Mouse (Mus musculus) midbrain, embryonic 13.5 days (tissue): ENCODE measurements around the gene Mosmo. TPM values are rescaled to one million over a fixed set of nuclear protein-coding genes. Genes with fewer than 3 reads are reported as not detected.
A peak's percentile ranks its signal among the peaks of the same experiment; 100 is the strongest.

Source experiments
- ATAC-seq: fragments of 200-750 bp; cut with Nextera tagmentation; 2 replicates; pipeline ENCODE4 v1.8.0; 2017; ENCODE audit warnings: mild to moderate bottlenecking, moderate TSS enrichment, moderate library complexity
- H3K27ac ChIP-seq: fragments of 300-500 bp; sonication (generic); 2 replicates; pipeline ENCODE4 v1.5.1; 2015; ENCODE audit warnings: inconsistent platforms, mild to moderate bottlenecking, moderate library complexity
- H3K27me3 ChIP-seq: fragments of 300-500 bp; sonication (generic); 2 replicates; pipeline ENCODE4 v1.6.1; 2015; ENCODE audit warnings: mild to moderate bottlenecking, inconsistent platforms
- H3K36me3 ChIP-seq: fragments of 300-500 bp; sonication (generic); 2 replicates; pipeline ENCODE4 v1.6.1; 2015; ENCODE audit warnings: mild to moderate bottlenecking, inconsistent platforms
- H3K4me1 ChIP-seq: fragments of 300-500 bp; sonication (generic); replicated peaks from 2 replicates; pipeline ENCODE4 v1.6.1; 2015; ENCODE audit warnings: inconsistent platforms
- H3K4me2 ChIP-seq: fragments of 300-500 bp; sonication (generic); replicated peaks from 2 replicates; pipeline ENCODE4 v1.6.1; 2015; ENCODE audit warnings: moderate library complexity, mild to moderate bottlenecking, inconsistent platforms
- H3K4me3 ChIP-seq: fragments of 300-500 bp; sonication (generic); replicated peaks from 2 replicates; pipeline ENCODE4 v1.5.1; 2015; ENCODE audit warnings: mild to moderate bottlenecking, inconsistent platforms
- H3K9ac ChIP-seq: fragments of 300-500 bp; sonication (generic); replicated peaks from 2 replicates; pipeline ENCODE4 v1.6.1; 2015; ENCODE audit warnings: mild to moderate bottlenecking, inconsistent platforms
- H3K9me3 ChIP-seq: fragments of 300-500 bp; sonication (generic); 2 replicates; pipeline ENCODE4 v1.6.1; 2016; ENCODE audit warnings: mild to moderate bottlenecking, inconsistent platforms
- WGBS: fragments of 180-500 bp; shearing (Covaris S2); methylation state at CpG from one replicate; pipeline ENCODE4 v1.1.7; 2015; 5-methylcytosine and 5-hydroxymethylcytosine counted together
- polyA plus RNA-seq: library from polyadenylated mRNA; unstranded; fragments of >200 nt; fragmentation: Nextera tagmentation; extraction: Ambion mirVana; gene quantifications from 2 replicates; pipeline ENCODE4 v1.2.1, GENCODE M21; 2015

The Mosmo gene
- 13.9 and 14.9 TPM in 2 replicates for polyA plus RNA-seq

DNA sequence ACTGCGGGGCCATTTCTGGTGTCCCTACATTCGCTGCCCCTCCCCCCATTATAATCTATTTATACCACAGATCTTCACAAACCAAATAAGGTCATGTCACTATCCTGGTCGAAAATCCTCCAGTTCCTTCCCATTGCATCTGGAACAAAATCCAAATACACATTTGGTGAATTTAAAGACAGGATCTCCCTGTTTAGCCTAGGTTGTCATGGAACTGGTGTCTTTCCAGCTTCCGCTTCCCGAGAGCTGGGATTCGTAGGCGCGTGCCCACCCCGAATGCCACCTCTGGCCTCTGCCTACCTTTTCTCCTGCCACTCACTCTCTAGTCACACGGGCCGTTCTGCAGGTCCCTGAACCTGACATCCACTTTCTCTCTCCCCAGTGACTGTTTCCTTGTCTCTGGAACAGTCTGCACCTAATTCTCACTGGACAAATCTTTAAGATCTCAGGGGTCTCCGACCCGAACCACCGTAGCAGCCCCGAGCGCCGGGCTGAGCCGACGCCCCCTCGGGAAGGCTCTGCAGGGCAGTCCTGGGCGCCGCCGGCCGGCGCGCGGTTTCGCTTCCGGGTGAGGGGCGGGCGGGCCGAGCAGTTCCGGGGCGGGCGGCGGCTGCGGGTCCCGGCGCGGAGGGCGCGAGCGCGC, at the start of gene Mosmo:
Mosmo (plus strand) TSS at position 618 of the 643 bp plus-strand sequence.
- Histone ChIP-seq H3K27ac (peak within 1 kb of the TSS; percentile 81), H3K36me3 (no peaks in the 10 kb centered on the region; the same call in 1 of the 2 replicates), H3K9me3 (no peaks in the 10 kb centered on the region), H3K4me1 (peaks cover 37% of the 10 kb centered on the region), H3K9ac (peak within 1 kb of the TSS; percentile 94), H3K27me3 (no peaks in the 10 kb centered on the region), H3K4me3 (peak within 1 kb of the TSS; percentile 92), H3K4me2 (peak within 1 kb of the TSS; percentile 87)
- WGBS = under 1% methylated on average over 30 of the region's 44 CpGs
- ATAC-seq = peak; percentile 99

DNA sequence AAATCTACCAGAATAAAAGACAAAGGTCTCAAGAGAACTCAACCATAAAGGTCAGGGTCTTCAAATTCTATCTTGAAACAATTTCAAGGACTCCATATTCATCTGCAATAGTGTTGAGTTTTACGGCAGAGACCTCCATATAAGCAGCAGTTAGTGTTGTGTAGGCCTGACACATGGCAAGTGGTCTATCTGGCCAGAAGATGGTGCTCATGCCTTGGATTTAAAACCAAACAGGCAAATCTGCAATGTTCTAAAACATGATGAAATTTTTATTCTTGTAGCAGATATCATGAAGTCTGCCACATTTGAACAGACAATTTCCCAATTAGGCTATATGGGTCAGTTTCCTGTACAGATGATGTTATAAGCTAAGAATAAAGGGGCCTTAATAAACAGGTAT, 44.9 kb upstream of the Mosmo start:
- H3K4me2 ChIP-seq = no peak overlapping the region
- H3K9me3 ChIP-seq = no peaks in the 10 kb centered on the region
- 79% methylated on average over 1 of the region's 1 CpGs for WGBS
- no peak overlapping the region for H3K4me3 ChIP-seq
- no peaks in the 10 kb centered on the region for H3K27me3 ChIP-seq
- H3K27ac ChIP-seq = no peak overlapping the region
- H3K9ac ChIP-seq = no peak overlapping the region
- ATAC-seq = no peak
- H3K36me3 ChIP-seq = no peaks in the 10 kb centered on the region
- peaks cover 22% of the 10 kb centered on the region for H3K4me1 ChIP-seq

DNA sequence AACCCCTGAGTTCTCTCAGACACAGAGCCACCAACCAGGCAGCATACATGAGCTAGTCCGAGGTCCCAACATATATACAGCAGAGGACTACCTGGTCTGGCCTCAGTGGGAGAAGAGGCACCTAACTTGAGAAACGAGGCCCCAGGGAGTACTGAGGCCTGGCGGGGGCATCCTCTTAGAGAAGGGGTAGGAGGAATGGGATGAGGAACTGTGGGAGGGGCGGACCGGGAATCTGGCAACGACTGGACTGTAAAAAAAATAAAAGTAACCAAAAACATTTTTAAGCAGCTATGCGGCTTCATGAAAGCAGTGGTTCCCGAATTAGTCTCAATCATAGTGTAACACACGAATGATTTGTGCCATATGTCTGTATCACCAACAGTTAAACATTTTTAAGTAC, 43.1 kb upstream of the Mosmo start:
- Histone ChIP-seq H3K9ac (peak overlapping the region; percentile 96), H3K4me2 (peak overlapping the region; percentile 93), H3K27ac (peak overlapping the region; percentile 88), H3K27me3 (no peaks in the 10 kb centered on the region), H3K4me1 (peaks cover 22% of the 10 kb centered on the region), H3K36me3 (peaks cover 8% of the 10 kb centered on the region), H3K4me3 (peak overlapping the region; percentile 92), H3K9me3 (no peaks in the 10 kb centered on the region)
- peak; percentile 25; the same call in 1 of the 2 replicates for ATAC-seq
- WGBS = 5% methylated on average over 9 of the region's 9 CpGs

DNA sequence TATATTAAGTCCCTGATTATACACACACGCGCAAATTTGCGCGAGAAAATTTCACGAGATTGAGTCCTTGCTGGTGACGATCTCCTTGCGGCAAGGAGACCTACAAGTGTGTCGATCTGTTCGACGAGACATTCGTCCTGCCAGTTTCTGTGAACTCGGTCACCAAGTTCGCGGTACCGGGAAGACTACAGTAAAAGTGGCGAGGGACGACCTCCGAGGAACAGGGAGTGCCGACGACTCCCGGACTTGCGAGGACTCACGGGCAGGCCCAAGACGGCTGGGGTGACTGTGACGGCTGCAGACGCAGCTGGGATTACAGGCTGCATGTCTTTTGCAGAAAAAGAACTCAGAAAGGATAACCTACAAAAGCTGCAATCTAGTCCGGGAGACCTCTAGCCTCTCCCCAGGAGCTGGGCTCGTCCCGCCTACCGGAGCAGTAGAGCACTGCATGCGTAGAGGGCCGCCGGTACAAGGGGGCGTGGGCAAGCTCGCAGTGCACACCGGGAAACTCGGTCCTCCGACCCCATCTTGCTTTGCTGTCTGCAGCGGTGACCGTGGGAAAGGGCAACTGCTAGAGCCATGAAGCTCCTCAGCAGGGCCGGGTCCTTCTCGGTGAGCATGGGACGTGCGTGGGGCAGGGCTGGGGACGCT, 42.6 kb upstream of the Mosmo start, which contains the start of gene Uqcrc2:
Uqcrc2 (plus strand) TSS at position 466 of the 651 bp plus-strand sequence.
- Histone ChIP-seq H3K27ac (peak within 1 kb of the TSS; percentile 88), H3K27me3 (no peaks in the 10 kb centered on the region), H3K4me1 (peaks cover 22% of the 10 kb centered on the region), H3K4me2 (peak within 1 kb of the TSS; percentile 93), H3K4me3 (peak within 1 kb of the TSS; percentile 92), H3K9me3 (no peaks in the 10 kb centered on the region), H3K36me3 (peaks cover 13% of the 10 kb centered on the region), H3K9ac (peak within 1 kb of the TSS; percentile 96)
- ATAC-seq = peak; percentile 100
- under 1% methylated on average over 45 of the region's 45 CpGs for WGBS

DNA sequence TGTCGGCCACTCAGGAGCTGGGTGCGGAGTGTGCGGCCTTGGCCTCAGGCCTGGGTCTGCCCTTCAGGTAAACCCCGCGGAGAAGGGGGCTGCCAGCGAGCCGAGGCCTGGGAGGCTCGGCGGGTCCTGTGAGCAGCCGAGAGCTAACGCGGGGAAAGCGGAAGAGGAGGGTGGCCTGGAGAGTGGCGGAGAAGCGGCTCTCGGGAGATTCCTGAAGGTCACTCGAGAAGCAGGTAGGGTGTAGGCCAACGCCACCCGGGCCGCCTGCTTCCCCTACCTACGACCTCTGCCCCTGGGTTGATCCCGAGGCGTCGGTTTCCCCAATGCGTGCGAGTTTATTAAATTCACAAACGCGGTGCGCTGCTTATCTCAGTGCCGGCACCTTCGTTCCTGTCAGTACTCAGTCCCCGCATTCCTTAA, 42.0 kb upstream of the Mosmo start:
- peak overlapping the region; percentile 88 for H3K27ac ChIP-seq
- ATAC-seq = no peak
- peak overlapping the region; percentile 92 for H3K4me3 ChIP-seq
- WGBS = under 1% methylated on average over 32 of the region's 32 CpGs
- no peaks in the 10 kb centered on the region for H3K9me3 ChIP-seq
- no peaks in the 10 kb centered on the region for H3K27me3 ChIP-seq
- H3K4me2 ChIP-seq = peak overlapping the region; percentile 93
- H3K36me3 ChIP-seq = peaks cover 16% of the 10 kb centered on the region
- peak overlapping the region; percentile 96 for H3K9ac ChIP-seq
- H3K4me1 ChIP-seq = peaks cover 22% of the 10 kb centered on the region

DNA sequence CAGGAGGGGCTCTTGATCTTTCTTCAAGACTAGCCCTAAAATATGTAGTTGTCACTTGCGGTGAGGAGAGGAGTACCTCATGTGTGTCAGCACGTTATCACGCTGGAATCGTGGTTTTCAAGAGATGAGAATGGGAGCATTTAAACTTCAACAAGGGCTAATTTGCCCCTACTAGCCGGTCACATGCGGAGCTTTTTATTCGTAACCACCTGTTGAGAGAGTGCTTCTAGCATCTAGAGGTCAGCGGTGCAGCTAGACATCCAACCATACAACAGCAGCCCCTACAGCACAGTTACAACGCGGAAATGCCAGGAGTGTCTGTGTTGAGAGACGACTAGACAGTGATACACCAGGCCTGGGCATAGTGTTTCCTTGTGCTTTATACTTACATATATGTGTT, 41.6 kb upstream of the Mosmo start:
- H3K9me3 ChIP-seq = no peaks in the 10 kb centered on the region
- H3K36me3 ChIP-seq = peaks cover 21% of the 10 kb centered on the region
- no peaks in the 10 kb centered on the region for H3K27me3 ChIP-seq
- peak overlapping the region; percentile 93 for H3K4me2 ChIP-seq
- no peak overlapping the region for H3K27ac ChIP-seq
- peak overlapping the region; percentile 96 for H3K9ac ChIP-seq
- H3K4me3 ChIP-seq = peak overlapping the region; percentile 92
- under 1% methylated on average over 11 of the region's 11 CpGs for WGBS
- peaks cover 22% of the 10 kb centered on the region for H3K4me1 ChIP-seq
- ATAC-seq = no peak

DNA sequence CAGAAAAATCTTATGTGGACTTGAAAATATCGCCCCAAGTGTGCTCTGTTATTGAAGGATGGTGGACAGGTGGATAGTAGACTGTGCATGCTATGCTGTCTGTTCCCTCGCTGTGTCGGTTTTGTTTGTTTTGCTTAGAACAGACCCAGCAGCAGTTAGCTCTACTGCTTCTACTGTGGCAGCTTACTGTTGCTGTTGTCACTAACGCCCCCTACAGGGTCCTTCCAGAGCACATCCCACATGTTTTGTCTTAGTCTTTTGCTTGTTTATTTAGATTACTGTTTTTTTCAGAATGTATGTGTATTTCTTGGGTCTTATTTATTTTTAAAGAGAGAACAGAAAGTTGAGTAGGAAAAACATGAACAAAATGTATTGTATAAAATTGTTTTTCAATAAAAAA, 34.2 kb upstream of the Mosmo start:
- WGBS = 76% methylated on average over 4 of the region's 4 CpGs
- no peaks in the 10 kb centered on the region for H3K9me3 ChIP-seq
- no peak overlapping the region for H3K4me3 ChIP-seq
- H3K4me1 ChIP-seq = no peaks in the 10 kb centered on the region
- H3K4me2 ChIP-seq = no peak overlapping the region
- ATAC-seq = no peak
- H3K36me3 ChIP-seq = peaks cover 72% of the 10 kb centered on the region
- H3K9ac ChIP-seq = no peak overlapping the region
- no peaks in the 10 kb centered on the region for H3K27me3 ChIP-seq
- no peak overlapping the region for H3K27ac ChIP-seq

DNA sequence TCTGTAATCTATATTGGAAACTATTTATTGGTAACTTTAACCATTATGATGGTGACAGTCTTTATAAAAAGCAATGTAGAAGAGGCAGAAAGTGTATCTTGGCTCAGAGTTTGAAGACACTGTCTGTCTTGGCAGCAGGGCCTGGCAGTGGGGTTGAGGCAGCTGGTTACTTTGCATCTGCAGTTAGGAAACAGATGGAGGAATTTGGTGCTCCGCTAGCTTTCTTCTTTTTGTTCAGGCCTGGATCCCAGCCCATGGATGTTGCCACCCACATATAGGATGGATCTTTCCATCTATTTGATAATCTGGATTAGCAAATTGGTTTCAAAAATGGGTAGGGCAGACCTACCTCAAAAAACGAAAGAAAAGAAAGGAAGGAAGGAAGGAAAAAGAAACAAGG, 29.6 kb upstream of the Mosmo start:
- WGBS = 92% methylated on average over 2 of the region's 2 CpGs
- ATAC-seq = no peak
- H3K4me1 ChIP-seq = no peaks in the 10 kb centered on the region
- H3K4me2 ChIP-seq = no peak overlapping the region
- no peaks in the 10 kb centered on the region for H3K27me3 ChIP-seq
- no peak overlapping the region for H3K27ac ChIP-seq
- H3K9ac ChIP-seq = no peak overlapping the region
- peaks cover 86% of the 10 kb centered on the region for H3K36me3 ChIP-seq
- H3K4me3 ChIP-seq = no peak overlapping the region
- H3K9me3 ChIP-seq = no peaks in the 10 kb centered on the region

DNA sequence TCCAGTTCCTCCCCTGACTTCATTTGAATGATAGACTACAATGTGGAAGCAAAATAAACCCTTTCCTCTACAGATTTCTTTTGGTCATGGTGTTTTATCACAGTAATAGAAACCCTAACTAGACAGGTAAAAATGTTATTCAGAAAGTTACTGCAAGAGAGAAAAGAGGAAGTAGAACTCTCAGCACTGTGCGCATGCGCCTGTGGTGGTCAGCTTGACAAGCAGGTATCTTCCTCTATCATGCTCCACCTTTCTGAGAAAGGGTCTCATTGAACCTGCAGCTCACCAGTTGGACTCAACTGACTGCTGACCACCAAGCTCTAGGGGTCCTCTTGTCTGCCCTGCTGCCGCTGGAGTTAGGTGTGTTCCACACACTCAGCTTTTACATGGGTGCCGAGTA, 15.3 kb upstream of the Mosmo start:
- no peak for ATAC-seq
- Histone ChIP-seq H3K36me3 (peaks cover 32% of the 10 kb centered on the region), H3K27me3 (no peaks in the 10 kb centered on the region), H3K4me3 (no peak overlapping the region), H3K4me2 (no peak overlapping the region), H3K9ac (no peak overlapping the region), H3K9me3 (no peaks in the 10 kb centered on the region), H3K27ac (no peak overlapping the region), H3K4me1 (no peaks in the 10 kb centered on the region)
- WGBS = 95% methylated on average over 4 of the region's 4 CpGs

DNA sequence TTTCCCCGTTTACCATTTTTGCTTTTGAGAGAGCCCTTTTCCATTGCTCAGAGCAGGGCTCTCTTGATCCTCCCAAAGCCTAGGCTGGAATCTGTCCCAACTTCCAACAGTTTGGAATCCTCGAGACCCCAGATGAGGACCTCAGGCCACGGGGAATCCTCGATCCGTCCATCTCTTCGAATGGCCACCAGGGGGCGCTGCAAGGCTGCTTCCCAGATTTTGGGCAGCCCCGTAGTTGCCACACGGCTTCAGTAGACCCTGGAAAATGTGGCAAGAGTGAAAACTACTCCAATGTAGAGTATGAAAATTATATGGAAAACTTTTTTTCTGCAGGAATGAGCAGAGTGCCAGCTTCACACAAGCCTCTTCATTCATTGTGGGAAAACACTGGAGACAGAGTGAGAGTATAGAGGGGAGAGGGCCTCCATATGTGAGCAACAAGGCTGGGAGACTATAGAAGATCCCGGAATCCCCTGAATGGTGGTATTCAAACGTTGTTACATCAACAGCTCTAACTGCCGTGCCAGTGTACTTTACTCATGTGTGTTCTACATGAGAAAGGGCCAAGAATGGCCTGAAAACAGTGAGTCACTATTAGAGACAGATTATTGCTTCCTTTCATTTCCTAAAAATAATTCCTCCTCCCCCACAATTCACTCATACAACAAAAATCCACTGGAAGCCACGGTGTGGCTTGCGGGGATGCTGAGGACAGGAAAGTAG, 7.1 kb upstream of the Mosmo start, which contains the start of gene Pdzd9:
Pdzd9 (minus strand) TSS at position 191 of the 723 bp plus-strand sequence.
- no peaks in the 10 kb centered on the region for H3K27me3 ChIP-seq
- H3K27ac ChIP-seq = no peak within 1 kb of the TSS
- H3K36me3 ChIP-seq = no peaks in the 10 kb centered on the region; the same call in 1 of the 2 replicates
- peak; percentile 71 for ATAC-seq
- 21% methylated on average over 14 of the region's 14 CpGs for WGBS
- H3K4me3 ChIP-seq = no peak within 1 kb of the TSS
- no peak within 1 kb of the TSS for H3K9ac ChIP-seq
- H3K9me3 ChIP-seq = no peaks in the 10 kb centered on the region
- no peak within 1 kb of the TSS for H3K4me2 ChIP-seq
- no peaks in the 10 kb centered on the region for H3K4me1 ChIP-seq

DNA sequence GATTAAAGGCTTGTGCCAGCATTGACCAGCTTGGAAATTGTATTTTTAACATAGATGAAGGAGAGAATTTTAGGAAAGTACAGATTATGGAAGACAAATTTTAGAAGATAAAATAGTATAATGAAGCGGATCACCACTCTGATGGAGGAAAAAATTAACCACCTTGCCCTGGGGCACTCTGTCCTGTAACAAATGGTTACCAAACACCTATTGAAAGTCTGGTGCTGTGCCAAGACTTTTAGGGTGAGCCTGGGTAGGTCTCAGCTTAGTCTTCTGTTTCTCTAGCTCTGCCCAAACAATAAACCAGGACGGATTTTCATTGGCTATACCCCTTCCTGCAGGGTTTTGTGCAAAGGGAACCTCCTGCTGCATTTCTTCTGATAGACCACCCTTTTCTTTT, 6.1 kb upstream of the Mosmo start:
- Histone ChIP-seq H3K4me2 (no peak overlapping the region), H3K27ac (no peak overlapping the region), H3K4me3 (no peak overlapping the region), H3K4me1 (peaks cover 3% of the 10 kb centered on the region), H3K9me3 (no peaks in the 10 kb centered on the region), H3K36me3 (no peaks in the 10 kb centered on the region; the same call in 1 of the 2 replicates), H3K9ac (no peak overlapping the region), H3K27me3 (no peaks in the 10 kb centered on the region)
- 76% methylated on average over 2 of the region's 2 CpGs for WGBS
- no peak for ATAC-seq
